Mouse (Mus musculus) hindbrain, embryonic 11.5 days (tissue): ENCODE measurements around the gene Cox8a. TPM values are rescaled to one million over a fixed set of nuclear protein-coding genes. Genes with fewer than 3 reads are reported as not detected.

Source experiments
- ATAC-seq: fragments of 200-750 bp; cut with Nextera tagmentation; 2 replicates; pipeline ENCODE4 v1.8.0; 2017; ENCODE audit warnings: mild to moderate bottlenecking, moderate TSS enrichment, moderate library complexity; ENCODE audit not compliant: low FRiP score
- DNase-seq: peaks from one replicate; pipeline ENCODE4 v3.0.0-alpha.2; 2015; ENCODE audit warnings: low spot score
- H3K27ac ChIP-seq: fragments of 300-500 bp; sonication (generic); 2 replicates; pipeline ENCODE4 v1.5.1; 2014; ENCODE audit warnings: mild to moderate bottlenecking, low read depth, low read length
- H3K27me3 ChIP-seq: fragments of 300-500 bp; sonication (generic); 2 replicates; pipeline ENCODE4 v1.6.1; 2014; ENCODE audit warnings: mild to moderate bottlenecking, low read length, moderate library complexity, mixed read lengths; ENCODE audit not compliant: control insufficient read depth, insufficient read depth
- H3K36me3 ChIP-seq: fragments of 300-500 bp; sonication (generic); 2 replicates; pipeline ENCODE4 v1.6.1; 2014; ENCODE audit warnings: mild to moderate bottlenecking, low read length, moderate library complexity, mixed read lengths; ENCODE audit not compliant: control insufficient read depth, insufficient read depth
- H3K4me1 ChIP-seq: fragments of 300-500 bp; sonication (generic); replicated peaks from 2 replicates; pipeline ENCODE4 v1.6.1; 2014; ENCODE audit warnings: low read length, mixed read lengths; ENCODE audit not compliant: control insufficient read depth, insufficient read depth
- H3K4me2 ChIP-seq: fragments of 300-500 bp; sonication (generic); replicated peaks from 2 replicates; pipeline ENCODE4 v1.6.1; 2014; ENCODE audit warnings: mild to moderate bottlenecking, low read depth, low read length
- H3K4me3 ChIP-seq: fragments of 300-500 bp; sonication (generic); 2 replicates; pipeline ENCODE4 v1.5.1; 2014; ENCODE audit warnings: low read depth, low read length
- H3K9ac ChIP-seq: fragments of 300-500 bp; sonication (generic); 2 replicates; pipeline ENCODE4 v1.6.1; 2014; ENCODE audit warnings: low read depth, low read length
- H3K9me3 ChIP-seq: fragments of 300-500 bp; sonication (generic); 2 replicates; pipeline ENCODE4 v1.6.1; 2016; ENCODE audit warnings: low read length; ENCODE audit not compliant: control insufficient read depth
- WGBS: fragments of 180-500 bp; shearing (Covaris S2); extraction: QIAGEN DNeasy Blood & Tissue Kit; methylation state at CpG from one replicate; pipeline ENCODE4 v1.1.7; 2014; 5-methylcytosine and 5-hydroxymethylcytosine counted together
- polyA plus RNA-seq: library from polyadenylated mRNA; unstranded; fragments of >200 nt; fragmentation: Nextera tagmentation; extraction: Ambion mirVana; gene quantifications from 2 replicates; pipeline ENCODE4 v1.2.1, GENCODE M21; 2014

Gene Cox8a
- polyA plus RNA-seq, 1 experiment from 2014 or later: 780 TPM

DNA sequence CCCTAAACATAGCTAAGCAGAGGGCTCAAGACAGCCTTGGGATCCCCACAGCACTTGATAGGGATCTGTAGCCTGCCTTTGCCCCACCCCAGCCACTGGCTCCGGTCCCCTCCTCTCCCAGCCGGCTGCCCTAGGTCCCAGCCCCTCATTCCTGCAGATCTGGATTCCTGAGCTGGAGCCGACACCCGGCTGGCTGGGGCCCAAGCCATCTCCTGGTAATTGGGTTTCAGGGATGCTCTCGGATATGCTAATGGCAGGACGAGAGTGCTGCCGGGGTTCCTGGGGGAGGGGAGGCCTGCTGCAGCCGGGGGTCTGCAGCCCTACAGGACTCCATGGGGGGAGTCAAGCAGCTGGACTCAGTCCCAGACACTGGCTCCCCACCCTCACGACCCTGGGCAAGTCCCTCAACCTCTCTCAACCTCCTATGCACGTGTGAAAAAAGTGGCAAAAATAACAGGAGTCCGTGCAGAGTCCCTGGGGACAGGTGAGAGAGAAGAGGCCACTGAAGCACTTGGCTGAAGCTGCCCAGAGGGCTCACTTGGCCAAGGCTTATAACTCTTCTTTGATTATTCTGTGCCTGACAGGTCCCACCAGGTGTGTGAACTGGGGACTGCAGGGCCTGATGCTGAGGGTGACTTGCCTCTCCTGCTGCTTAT lies 41.2 kb downstream of the Cox8a start:
- DNase-seq: no peak
- no peak overlapping the region for H3K4me2 ChIP-seq
- no peak overlapping the region for H3K9ac ChIP-seq
- H3K4me3 ChIP-seq: no peak overlapping the region
- H3K27ac ChIP-seq: no peak overlapping the region
- no peaks in the 10 kb centered on the region for H3K9me3 ChIP-seq
- ATAC-seq: no peak
- peaks cover 19% of the 10 kb centered on the region for H3K4me1 ChIP-seq
- 10% methylated on average over 11 of the region's 11 CpGs for WGBS
- H3K27me3 ChIP-seq: peaks cover 3% of the 10 kb centered on the region
- no peaks in the 10 kb centered on the region for H3K36me3 ChIP-seq

- peaks cover 9% of the 10 kb centered on the region for H3K27me3 ChIP-seq
- no peak overlapping the region for H3K9ac ChIP-seq
- peak; percentile 86 for DNase-seq
- H3K4me2 ChIP-seq: no peak overlapping the region
- peak overlapping the region; percentile 6; the same call in 1 of the 2 replicates for H3K27ac ChIP-seq
- peaks cover 16% of the 10 kb centered on the region for H3K4me1 ChIP-seq
- no peaks in the 10 kb centered on the region for H3K36me3 ChIP-seq
- no peaks in the 10 kb centered on the region for H3K9me3 ChIP-seq
- ATAC-seq: peak; percentile 92
- no peak overlapping the region for H3K4me3 ChIP-seq
- 16% methylated on average over 13 of the region's 13 CpGs for WGBS
Measured at GRCm38 (mm10) chr19:7172051-7172866, 45.2 kb downstream of the Cox8a start.

DNA sequence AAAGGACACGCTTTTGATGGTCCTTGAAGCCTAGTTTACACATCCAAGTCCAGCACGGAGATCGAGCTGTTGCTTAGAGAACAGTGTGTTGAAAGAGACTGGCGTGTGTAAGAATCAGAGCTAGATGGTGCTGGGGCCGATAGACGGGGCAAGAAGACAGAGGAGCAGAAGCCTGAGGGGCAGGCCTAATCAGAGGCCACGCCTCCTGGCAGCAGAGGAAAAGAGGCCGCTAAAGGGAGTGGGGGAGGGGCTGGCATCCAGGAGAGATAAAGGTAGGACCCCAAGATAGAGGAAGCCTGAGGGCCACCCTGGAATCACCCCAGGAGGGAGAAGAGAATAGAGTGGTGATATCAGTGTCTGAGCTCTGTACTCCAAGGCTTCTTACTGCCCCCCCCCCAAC lies 46.0 kb downstream of the Cox8a start:
- H3K36me3 ChIP-seq: no peaks in the 10 kb centered on the region
- H3K9ac ChIP-seq: no peak overlapping the region
- DNase-seq: no peak
- no peaks in the 10 kb centered on the region for H3K9me3 ChIP-seq
- H3K27me3 ChIP-seq: peaks cover 17% of the 10 kb centered on the region
- H3K4me3 ChIP-seq: no peak overlapping the region
- ATAC-seq: peak; percentile 6; the same call in 1 of the 2 replicates
- peaks cover 15% of the 10 kb centered on the region for H3K4me1 ChIP-seq
- H3K27ac ChIP-seq: no peak overlapping the region
- 9% methylated on average over 8 of the region's 8 CpGs for WGBS
- H3K4me2 ChIP-seq: no peak overlapping the region

DNA sequence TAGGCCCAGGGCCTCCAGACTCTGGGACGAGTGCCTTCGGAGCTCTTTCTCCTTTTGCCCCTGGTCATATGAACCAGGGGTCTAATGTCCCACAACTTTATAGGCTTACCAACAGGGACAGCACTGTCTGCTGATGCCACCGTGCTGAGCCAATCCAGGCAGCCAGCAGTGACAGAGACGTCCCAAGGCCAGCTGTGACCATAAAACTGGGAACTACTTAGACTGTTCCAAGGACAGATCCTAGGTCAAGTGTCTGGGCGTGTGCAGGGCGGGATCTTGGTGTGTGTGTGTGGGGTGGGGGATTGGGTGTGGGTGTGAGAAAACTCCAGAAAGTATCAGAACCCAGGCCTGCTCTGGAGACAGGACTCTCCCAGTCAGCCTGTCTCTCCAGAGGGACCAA lies 46.5 kb downstream of the Cox8a start:
- no peak overlapping the region for H3K27ac ChIP-seq

DNA sequence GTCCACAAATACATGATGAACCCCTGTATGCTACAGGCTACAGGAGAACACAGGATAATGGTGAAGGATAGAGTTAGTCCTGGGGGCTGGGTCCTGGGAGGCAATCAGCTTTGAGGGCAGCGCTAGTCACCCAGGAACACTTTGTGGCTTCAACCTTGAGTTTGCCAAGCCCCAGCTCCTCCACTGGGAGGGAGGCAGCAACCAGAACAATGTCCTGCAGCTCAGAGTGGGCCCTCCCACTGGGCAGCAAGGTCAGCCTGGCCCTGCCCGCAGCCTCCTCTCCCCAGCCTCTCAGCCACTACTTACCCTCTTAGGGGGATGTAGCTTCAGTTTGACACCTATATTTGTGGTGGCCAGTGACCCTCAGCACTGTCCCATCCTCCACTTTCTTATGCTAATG lies 49.0 kb downstream of the Cox8a start:
- WGBS: 22% methylated on average over 2 of the region's 2 CpGs
- H3K4me1 ChIP-seq: peaks cover 18% of the 10 kb centered on the region

More for the DNA sequence above, 46.5 kb downstream of the Cox8a start:
- Histone ChIP-seq H3K4me1 (peaks cover 10% of the 10 kb centered on the region), H3K27me3 (peaks cover 22% of the 10 kb centered on the region), H3K36me3 (no peaks in the 10 kb centered on the region), H3K9me3 (no peaks in the 10 kb centered on the region), H3K4me2 (no peak overlapping the region), H3K9ac (no peak overlapping the region), H3K4me3 (no peak overlapping the region)
- 79% methylated on average over 6 of the region's 6 CpGs for WGBS
- no peak for DNase-seq
- no peak for ATAC-seq

GRCm38 (mm10) chr19:7166767-7167166 lies 50.6 kb downstream of the Cox8a start:
- no peak for DNase-seq
- Histone ChIP-seq H3K27me3 (peaks cover 51% of the 10 kb centered on the region), H3K4me1 (peaks cover 14% of the 10 kb centered on the region), H3K9me3 (no peaks in the 10 kb centered on the region), H3K4me3 (no peak overlapping the region), H3K36me3 (no peaks in the 10 kb centered on the region), H3K9ac (no peak overlapping the region), H3K4me2 (no peak overlapping the region), H3K27ac (no peak overlapping the region)
- no peak for ATAC-seq
- WGBS: 17% methylated on average over 6 of the region's 6 CpGs

More for the DNA sequence above, 49.0 kb downstream of the Cox8a start:
- Histone ChIP-seq H3K27ac (no peak overlapping the region), H3K36me3 (no peaks in the 10 kb centered on the region), H3K27me3 (peaks cover 42% of the 10 kb centered on the region), H3K9ac (no peak overlapping the region), H3K9me3 (no peaks in the 10 kb centered on the region), H3K4me2 (no peak overlapping the region), H3K4me3 (no peak overlapping the region)
- ATAC-seq (no peak), DNase-seq (no peak)

GRCm38 (mm10) chr19:7166200-7166711 lies 51.2 kb downstream of the Cox8a start:
- Histone ChIP-seq H3K9ac (peak overlapping the region; percentile 59), H3K36me3 (no peaks in the 10 kb centered on the region), H3K4me1 (peaks cover 11% of the 10 kb centered on the region), H3K27me3 (peaks cover 51% of the 10 kb centered on the region), H3K27ac (no peak overlapping the region), H3K9me3 (no peaks in the 10 kb centered on the region), H3K4me2 (peak overlapping the region; percentile 92), H3K4me3 (peak overlapping the region; percentile 65)
- WGBS: 4% methylated on average over 14 of the region's 15 CpGs
- DNase-seq (peak; percentile 47), ATAC-seq (peak; percentile 29)

DNA sequence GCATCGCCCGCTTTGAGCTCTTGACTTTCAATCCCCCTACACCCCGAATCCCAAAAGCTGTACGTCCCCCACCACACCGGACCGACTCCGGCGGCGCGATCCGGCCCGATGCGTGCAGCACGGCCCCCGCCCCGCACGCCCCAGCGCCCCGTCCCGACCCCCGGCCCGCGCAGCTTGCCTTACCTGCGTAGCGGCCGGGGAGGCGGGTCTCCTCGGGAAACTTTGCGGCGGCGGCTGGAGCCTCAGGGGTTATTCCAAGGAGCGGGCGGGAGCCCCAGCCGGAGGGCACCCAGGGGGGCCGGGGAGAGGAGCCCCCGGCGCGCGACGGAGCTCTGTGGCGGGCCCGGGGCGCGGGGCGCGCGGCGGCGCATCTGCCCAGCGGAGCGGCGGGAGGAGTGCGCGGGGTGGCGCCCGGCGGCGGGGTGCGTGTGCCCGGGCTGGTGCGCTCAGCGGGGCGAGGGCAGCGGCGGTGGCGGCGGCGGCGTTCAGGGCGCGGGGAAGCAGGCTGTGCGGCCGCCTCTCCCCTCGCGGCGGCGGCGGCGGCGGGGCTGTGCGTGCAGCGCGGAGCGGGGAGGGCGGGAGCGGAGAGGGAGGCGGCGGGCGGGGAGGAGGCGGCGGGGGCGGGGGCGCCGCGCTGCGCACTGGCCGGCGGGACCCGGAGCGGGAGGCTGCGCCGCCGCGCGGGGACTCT lies 51.8 kb downstream of the Cox8a start:
- peak; percentile 64 for DNase-seq

More for the DNA sequence above, 51.8 kb downstream of the Cox8a start:
- no peaks in the 10 kb centered on the region for H3K9me3 ChIP-seq
- H3K27me3 ChIP-seq: peaks cover 51% of the 10 kb centered on the region
- no peak; the same call in 1 of the 2 replicates for ATAC-seq
- peaks cover 8% of the 10 kb centered on the region for H3K4me1 ChIP-seq
- peak overlapping the region; percentile 59 for H3K9ac ChIP-seq
- H3K36me3 ChIP-seq: no peaks in the 10 kb centered on the region
- H3K4me2 ChIP-seq: peak overlapping the region; percentile 92
- WGBS: 1% methylated on average over 32 of the region's 105 CpGs
- H3K27ac ChIP-seq: no peak overlapping the region
- H3K4me3 ChIP-seq: peak overlapping the region; percentile 65
